Mouse (Mus musculus): ENCODE measurements around the gene Braf.

- TF ChIP-seq EP300 (IDR thresholded peaks at IDR 0.05; ENCODE audit: low read depth) (no peak), CTCF (IDR thresholded peaks at IDR 0.05; ENCODE audit: low read depth) (no peak)
Measured at GRCm38 (mm10) chr6:39726149-39726548, 886 bp upstream of the Braf start.
